Mouse (Mus musculus): Measurements from ENCODE around the gene Cdkal1. TPM values are rescaled to one million over a fixed set of nuclear protein-coding genes. Genes with fewer than 3 reads are reported as not detected.

Cdkal1 gene
- polyA plus RNA-seq, 1 experiment from 2014 or later: 25.9 TPM

GRCm38 (mm10) chr13:29490341-29490740 is 365.1 kb downstream of the Cdkal1 start:
- H3K4me2 ChIP-seq (ENCODE audit: low read depth, low read length): no peak overlapping the region
- ATAC-seq (ENCODE audit: low read depth): no peak
- DNase-seq (ENCODE audit: low spot score): peak; percentile 42
- H3K27ac ChIP-seq (replicated peaks; ENCODE audit: low read depth, low read length): no peak overlapping the region
- no peaks in the 10 kb centered on the region for H3K9me3 ChIP-seq (ENCODE audit: control insufficient read depth, low read length)
- H3K27me3 ChIP-seq (replicated peaks; ENCODE audit: control insufficient read depth, insufficient read depth, low read length): no peaks in the 10 kb centered on the region
- H3K4me1 ChIP-seq (ENCODE audit: control insufficient read depth, insufficient read depth, low read length): no peaks in the 10 kb centered on the region
- H3K36me3 ChIP-seq (ENCODE audit: control insufficient read depth, insufficient read depth, low read length): no peaks in the 10 kb centered on the region
- H3K4me3 ChIP-seq (ENCODE audit: low read depth, low read length): no peak overlapping the region
- whole genome bisulfite sequencing: 48% methylated on average over 8 of the region's 8 CpGs
- no peak overlapping the region for H3K9ac ChIP-seq (ENCODE audit: low read depth, low read length)

- no peaks in the 10 kb centered on the region for H3K36me3 ChIP-seq (ENCODE audit: control insufficient read depth, insufficient read depth, low read length)
- no peak overlapping the region for H3K27ac ChIP-seq (replicated peaks; ENCODE audit: low read depth, low read length)
- H3K9ac ChIP-seq (ENCODE audit: low read depth, low read length): no peak overlapping the region
- DNase-seq (ENCODE audit: low spot score) (no peak), ATAC-seq (ENCODE audit: low read depth) (no peak)
- no peaks in the 10 kb centered on the region for H3K9me3 ChIP-seq (ENCODE audit: control insufficient read depth, low read length)
- 81% methylated on average over 5 of the region's 5 CpGs for WGBS
- no peak overlapping the region for H3K4me3 ChIP-seq (ENCODE audit: low read depth, low read length)
- H3K27me3 ChIP-seq (replicated peaks; ENCODE audit: control insufficient read depth, insufficient read depth, low read length): no peaks in the 10 kb centered on the region
- H3K4me1 ChIP-seq (ENCODE audit: control insufficient read depth, insufficient read depth, low read length): no peaks in the 10 kb centered on the region
- H3K4me2 ChIP-seq (ENCODE audit: low read depth, low read length): no peak overlapping the region
These were observed 366.0 kb downstream of the Cdkal1 start for GRCm38 (mm10) chr13:29489476-29489875.

- WGBS: 66% methylated on average over 3 of the region's 3 CpGs
- ATAC-seq (ENCODE audit: low read depth): peak; percentile 65; the same call in 1 of the 2 replicates
- no peak overlapping the region for H3K4me3 ChIP-seq (ENCODE audit: low read depth, low read length)
- H3K4me1 ChIP-seq (ENCODE audit: control insufficient read depth, insufficient read depth, low read length): no peaks in the 10 kb centered on the region
- H3K9ac ChIP-seq (ENCODE audit: low read depth, low read length): no peak overlapping the region
- H3K27me3 ChIP-seq (replicated peaks; ENCODE audit: control insufficient read depth, insufficient read depth, low read length): no peaks in the 10 kb centered on the region
- no peak overlapping the region for H3K4me2 ChIP-seq (ENCODE audit: low read depth, low read length)
- DNase-seq (ENCODE audit: low spot score): peak; percentile 52
- H3K36me3 ChIP-seq (ENCODE audit: control insufficient read depth, insufficient read depth, low read length): no peaks in the 10 kb centered on the region
- no peaks in the 10 kb centered on the region for H3K9me3 ChIP-seq (ENCODE audit: control insufficient read depth, low read length)
- no peak overlapping the region for H3K27ac ChIP-seq (replicated peaks; ENCODE audit: low read depth, low read length)
These were observed 368.8 kb downstream of the Cdkal1 start for GRCm38 (mm10) chr13:29486709-29487108.

- Histone ChIP-seq H3K9me3 (ENCODE audit: control insufficient read depth, low read length) (no peaks in the 10 kb centered on the region), H3K36me3 (ENCODE audit: control insufficient read depth, insufficient read depth, low read length) (no peaks in the 10 kb centered on the region), H3K27me3 (replicated peaks; ENCODE audit: control insufficient read depth, insufficient read depth, low read length) (no peaks in the 10 kb centered on the region), H3K4me1 (ENCODE audit: control insufficient read depth, insufficient read depth, low read length) (no peaks in the 10 kb centered on the region), H3K4me3 (ENCODE audit: low read depth, low read length) (no peak overlapping the region), H3K27ac (replicated peaks; ENCODE audit: low read depth, low read length) (no peak overlapping the region), H3K9ac (ENCODE audit: low read depth, low read length) (no peak overlapping the region), H3K4me2 (ENCODE audit: low read depth, low read length) (no peak overlapping the region)
- 78% methylated on average over 3 of the region's 3 CpGs for WGBS
- ATAC-seq (ENCODE audit: low read depth) (no peak), DNase-seq (ENCODE audit: low spot score) (no peak)
These were observed 371.5 kb downstream of the Cdkal1 start for GRCm38 (mm10) chr13:29483950-29484349.

- Histone ChIP-seq H3K27me3 (replicated peaks; ENCODE audit: control insufficient read depth, insufficient read depth, low read length) (no peaks in the 10 kb centered on the region), H3K27ac (replicated peaks; ENCODE audit: low read depth, low read length) (no peak overlapping the region), H3K4me2 (ENCODE audit: low read depth, low read length) (no peak overlapping the region), H3K36me3 (ENCODE audit: control insufficient read depth, insufficient read depth, low read length) (no peaks in the 10 kb centered on the region), H3K9me3 (ENCODE audit: control insufficient read depth, low read length) (no peaks in the 10 kb centered on the region), H3K9ac (ENCODE audit: low read depth, low read length) (no peak overlapping the region), H3K4me1 (ENCODE audit: control insufficient read depth, insufficient read depth, low read length) (no peaks in the 10 kb centered on the region), H3K4me3 (ENCODE audit: low read depth, low read length) (no peak overlapping the region)
- ATAC-seq (ENCODE audit: low read depth): no peak
- DNase-seq (ENCODE audit: low spot score): no peak
- WGBS: 74% methylated on average over 9 of the region's 9 CpGs
These were observed 373.2 kb downstream of the Cdkal1 start for GRCm38 (mm10) chr13:29482147-29482863.

- no peak overlapping the region for H3K4me2 ChIP-seq (ENCODE audit: low read depth, low read length)
- no peaks in the 10 kb centered on the region for H3K9me3 ChIP-seq (ENCODE audit: control insufficient read depth, low read length)
- H3K27me3 ChIP-seq (replicated peaks; ENCODE audit: control insufficient read depth, insufficient read depth, low read length): no peaks in the 10 kb centered on the region
- DNase-seq (ENCODE audit: low spot score) (no peak), ATAC-seq (ENCODE audit: low read depth) (no peak)
- H3K27ac ChIP-seq (replicated peaks; ENCODE audit: low read depth, low read length): no peak overlapping the region
- H3K4me1 ChIP-seq (ENCODE audit: control insufficient read depth, insufficient read depth, low read length): no peaks in the 10 kb centered on the region
- WGBS: 55% methylated on average over 4 of the region's 4 CpGs
- H3K9ac ChIP-seq (ENCODE audit: low read depth, low read length): no peak overlapping the region
- H3K36me3 ChIP-seq (ENCODE audit: control insufficient read depth, insufficient read depth, low read length): no peaks in the 10 kb centered on the region
- H3K4me3 ChIP-seq (ENCODE audit: low read depth, low read length): no peak overlapping the region
These were observed 379.1 kb downstream of the Cdkal1 start for GRCm38 (mm10) chr13:29476421-29476820.

- Histone ChIP-seq H3K9me3 (ENCODE audit: control insufficient read depth, low read length) (no peaks in the 10 kb centered on the region), H3K27me3 (replicated peaks; ENCODE audit: control insufficient read depth, insufficient read depth, low read length) (no peaks in the 10 kb centered on the region), H3K4me1 (ENCODE audit: control insufficient read depth, insufficient read depth, low read length) (no peaks in the 10 kb centered on the region; the same call in 1 of the 2 replicates), H3K4me3 (ENCODE audit: low read depth, low read length) (no peak overlapping the region), H3K9ac (ENCODE audit: low read depth, low read length) (no peak overlapping the region), H3K36me3 (ENCODE audit: control insufficient read depth, insufficient read depth, low read length) (no peaks in the 10 kb centered on the region), H3K27ac (replicated peaks; ENCODE audit: low read depth, low read length) (no peak overlapping the region), H3K4me2 (ENCODE audit: low read depth, low read length) (no peak overlapping the region)
- ATAC-seq (ENCODE audit: low read depth): no peak
- peak; percentile 27 for DNase-seq (ENCODE audit: low spot score)
- 79% methylated on average over 9 of the region's 9 CpGs for WGBS
These were observed 381.2 kb downstream of the Cdkal1 start for GRCm38 (mm10) chr13:29474301-29474700.

- Histone ChIP-seq H3K9ac (ENCODE audit: low read depth, low read length) (no peak overlapping the region), H3K27me3 (replicated peaks; ENCODE audit: control insufficient read depth, insufficient read depth, low read length) (no peaks in the 10 kb centered on the region), H3K27ac (replicated peaks; ENCODE audit: low read depth, low read length) (no peak overlapping the region), H3K36me3 (ENCODE audit: control insufficient read depth, insufficient read depth, low read length) (no peaks in the 10 kb centered on the region), H3K9me3 (ENCODE audit: control insufficient read depth, low read length) (no peaks in the 10 kb centered on the region), H3K4me3 (ENCODE audit: low read depth, low read length) (no peak overlapping the region), H3K4me2 (ENCODE audit: low read depth, low read length) (no peak overlapping the region), H3K4me1 (ENCODE audit: control insufficient read depth, insufficient read depth, low read length) (no peaks in the 10 kb centered on the region; the same call in 1 of the 2 replicates)
- ATAC-seq (ENCODE audit: low read depth) (no peak), DNase-seq (ENCODE audit: low spot score) (no peak)
- WGBS: 93% methylated on average over 1 of the region's 1 CpGs
These were observed 381.7 kb downstream of the Cdkal1 start for GRCm38 (mm10) chr13:29473779-29474178.

- WGBS: 81% methylated on average over 6 of the region's 6 CpGs
- H3K4me1 ChIP-seq (ENCODE audit: control insufficient read depth, insufficient read depth, low read length): peaks cover 7% of the 10 kb centered on the region
- no peak overlapping the region for H3K9ac ChIP-seq (ENCODE audit: low read depth, low read length)
- H3K36me3 ChIP-seq (ENCODE audit: control insufficient read depth, insufficient read depth, low read length): no peaks in the 10 kb centered on the region
- H3K9me3 ChIP-seq (ENCODE audit: control insufficient read depth, low read length): no peaks in the 10 kb centered on the region
- H3K4me2 ChIP-seq (ENCODE audit: low read depth, low read length): no peak overlapping the region
- H3K27me3 ChIP-seq (replicated peaks; ENCODE audit: control insufficient read depth, insufficient read depth, low read length): no peaks in the 10 kb centered on the region
- H3K27ac ChIP-seq (replicated peaks; ENCODE audit: low read depth, low read length): no peak overlapping the region
- no peak for ATAC-seq (ENCODE audit: low read depth)
- H3K4me3 ChIP-seq (ENCODE audit: low read depth, low read length): no peak overlapping the region
- no peak for DNase-seq (ENCODE audit: low spot score)
These were observed 393.2 kb downstream of the Cdkal1 start for GRCm38 (mm10) chr13:29462271-29462670.
